Mouse (Mus musculus) myocyte (in vitro differentiated cells): ENCODE measurements around the gene Ptprcap. TPM values are rescaled to one million over a fixed set of nuclear protein-coding genes. Genes with fewer than 3 reads are reported as not detected.

Experiments
- H3K27me3 ChIP-seq: one replicate; pipeline ENCODE4 v1.6.1; 2011; ENCODE audit not compliant: control insufficient read depth, insufficient read depth, insufficient read length
- H3K36me3 ChIP-seq: one replicate; pipeline ENCODE4 v1.6.1; 2011; ENCODE audit not compliant: control insufficient read depth, insufficient read depth
- H3K4me2 ChIP-seq: one replicate; pipeline ENCODE4 v1.6.1; 2011; ENCODE audit warnings: low read depth, control low read depth
- H3K4me3 ChIP-seq: one replicate; pipeline ENCODE4 v1.5.1; 2011; ENCODE audit warnings: mild to moderate bottlenecking, control low read depth, moderate library complexity
- H3K79me2 ChIP-seq: one replicate; pipeline ENCODE4 v1.6.1; 2011; ENCODE audit not compliant: control insufficient read depth, insufficient read depth
- H3ac ChIP-seq: one replicate; pipeline ENCODE4 v1.6.1; 2011; ENCODE audit not compliant: control insufficient read depth, insufficient read length
- CEBPB ChIP-seq: IDR thresholded peaks from 2 replicates; pipeline ENCODE4 v1.6.1; 2011; ENCODE audit warnings: mild to moderate bottlenecking, moderate library complexity; ENCODE audit not compliant: poor library complexity, insufficient read depth, severe bottlenecking
- E2F4 ChIP-seq: IDR thresholded peaks from one replicate; pipeline ENCODE4 v1.6.1; 2011; ENCODE audit warnings: mild to moderate bottlenecking, control low read depth, moderate library complexity; ENCODE audit not compliant: insufficient read depth
- MAX ChIP-seq: IDR thresholded peaks from one replicate; pipeline ENCODE4 v1.6.1; 2011; ENCODE audit warnings: low read depth, mild to moderate bottlenecking, control low read depth
- MYOD1 ChIP-seq, 3 experiments: IDR thresholded peaks; one replicate each; pipeline ENCODE4 v1.6.1; 2011; ENCODE audit warnings: control low read depth in 2 of 3, low read depth in 2 of 3, mild to moderate bottlenecking in 2 of 3, moderate library complexity in 1 of 3; ENCODE audit not compliant: insufficient read length in 2 of 3, control insufficient read depth in 1 of 3
- MYOG ChIP-seq, 3 experiments: IDR thresholded peaks; one replicate each; pipeline ENCODE4 v1.6.1; 2011; ENCODE audit warnings: control low read depth in 2 of 3, low read depth in 2 of 3, mild to moderate bottlenecking in 2 of 3; ENCODE audit not compliant: insufficient read length in 2 of 3, control insufficient read depth in 1 of 3, insufficient read depth in 1 of 3
- POLR2A ChIP-seq: IDR thresholded peaks from one replicate; pipeline ENCODE4 v1.6.1; 2011; ENCODE audit warnings: low read depth, mild to moderate bottlenecking, control low read depth, moderate library complexity; ENCODE audit not compliant: insufficient read length
- POLR2AphosphoS2 ChIP-seq: IDR thresholded peaks from one replicate; pipeline ENCODE4 v1.6.1; 2011; ENCODE audit warnings: low read depth, control low read depth; ENCODE audit not compliant: insufficient read length
- REST ChIP-seq: IDR thresholded peaks from one replicate; pipeline ENCODE4 v1.6.1; 2011; ENCODE audit warnings: mild to moderate bottlenecking, control low read depth, moderate library complexity; ENCODE audit not compliant: insufficient read depth, insufficient read length
- SRF ChIP-seq: IDR thresholded peaks from one replicate; pipeline ENCODE4 v1.6.1; 2011; ENCODE audit warnings: low read depth; ENCODE audit not compliant: control insufficient read depth, insufficient read length
- TCF12 ChIP-seq: IDR thresholded peaks from one replicate; pipeline ENCODE4 v1.6.1; 2011; ENCODE audit warnings: mild to moderate bottlenecking, control low read depth; ENCODE audit not compliant: poor library complexity, insufficient read depth, severe bottlenecking
- TCF3 ChIP-seq: IDR thresholded peaks from one replicate; pipeline ENCODE4 v1.6.1; 2011; ENCODE audit warnings: low read depth, control low read depth; ENCODE audit not compliant: insufficient read length
- USF1 ChIP-seq: IDR thresholded peaks from one replicate; pipeline ENCODE4 v1.6.1; 2011; ENCODE audit warnings: low read depth, mild to moderate bottlenecking, control low read depth, moderate library complexity
- polyA plus RNA-seq: library from polyadenylated mRNA; unstranded; fragments of >200 nt; fragmentation: generic; extraction: Trizol; gene quantifications from one replicate; pipeline ENCODE4 v1.2.1, GENCODE M21; 2012; ENCODE audit warnings: missing spikeins

Ptprcap gene
- polyA plus RNA-seq, 1 experiment = 4.9 TPM

DNA sequence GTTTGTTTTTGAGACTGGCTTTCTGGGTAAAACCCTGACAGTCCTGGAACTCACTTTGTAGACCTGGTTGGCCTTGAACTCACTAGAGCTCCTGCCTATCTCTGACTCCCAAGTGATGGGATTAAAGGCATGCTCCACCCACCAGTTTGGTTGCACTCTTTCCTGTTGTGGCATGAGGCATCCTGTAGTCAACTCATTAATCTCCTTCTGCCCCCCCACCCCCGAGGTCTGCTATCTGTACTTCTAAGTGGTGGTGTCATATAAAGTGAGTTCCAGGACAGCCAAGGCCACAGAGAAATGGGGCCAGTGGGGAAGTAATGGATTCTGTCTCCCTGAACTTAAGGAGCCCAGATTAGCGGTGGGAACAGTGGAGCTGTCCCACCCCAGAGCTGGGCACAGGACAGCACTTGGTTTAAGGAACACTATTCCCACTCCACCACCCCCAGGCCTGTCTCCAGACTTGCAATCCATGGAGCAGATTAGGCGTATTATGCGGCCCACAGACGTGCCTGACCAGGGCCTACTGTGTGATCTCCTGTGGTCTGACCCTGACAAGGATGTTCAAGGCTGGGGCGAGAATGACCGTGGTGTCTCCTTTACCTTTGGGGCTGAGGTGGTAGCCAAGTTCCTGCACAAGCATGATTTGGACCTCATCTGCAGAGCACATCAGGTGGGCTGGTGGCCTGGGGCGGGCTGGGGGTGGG is 40.8 kb downstream of the Ptprcap start:
- H3K36me3 ChIP-seq = peaks cover 23% of the 10 kb centered on the region
- TF ChIP-seq POLR2AphosphoS2 (peak; percentile 50), POLR2A (peak; percentile 26), CEBPB (no peak), REST (no peak)

DNA sequence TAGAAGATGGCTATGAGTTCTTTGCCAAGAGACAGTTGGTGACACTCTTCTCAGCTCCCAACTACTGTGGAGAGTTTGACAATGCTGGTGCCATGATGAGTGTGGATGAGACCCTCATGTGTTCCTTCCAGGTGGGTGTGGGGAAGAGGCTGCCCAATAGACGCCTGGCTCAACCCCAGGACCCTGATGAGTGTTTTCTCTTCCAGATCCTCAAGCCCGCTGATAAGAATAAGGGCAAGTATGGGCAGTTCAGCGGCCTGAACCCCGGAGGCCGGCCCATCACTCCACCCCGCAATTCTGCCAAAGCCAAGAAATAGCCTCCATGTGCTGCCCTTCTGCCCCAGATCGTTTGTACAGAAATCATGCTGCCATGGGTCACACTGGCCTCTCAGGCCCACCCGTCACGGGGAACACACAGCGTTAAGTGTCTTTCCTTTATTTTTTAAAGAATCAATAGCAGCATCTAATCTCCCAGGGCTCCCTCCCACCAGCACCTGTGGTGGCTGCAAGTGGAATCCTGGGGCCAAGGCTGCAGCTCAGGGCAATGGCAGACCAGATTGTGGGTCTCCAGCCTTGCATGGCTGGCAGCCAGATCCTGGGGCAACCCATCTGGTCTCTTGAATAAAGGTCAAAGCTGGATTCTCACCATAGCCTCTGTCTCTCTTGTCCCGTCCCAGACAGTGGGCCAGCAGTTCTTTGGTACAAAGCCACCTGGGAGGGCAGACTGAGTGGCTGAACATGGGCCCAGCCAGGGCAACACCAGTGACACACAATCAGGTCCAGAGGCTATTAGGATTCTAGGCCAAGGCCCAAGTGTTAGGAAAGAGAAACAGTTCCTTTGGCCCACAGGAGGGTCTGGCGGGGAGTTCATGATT is 41.6 kb downstream of the Ptprcap start:
- H3K4me3 ChIP-seq = no peak overlapping the region
- no peak for TF ChIP-seq POLR2AphosphoS2
- TF ChIP-seq CEBPB = no peak
- no peak for TF ChIP-seq REST
- no peak for TF ChIP-seq MYOG (IDR thresholded peaks at IDR 0.05; ENCODE audit: control insufficient read depth in 1 of 3, insufficient read depth in 1 of 3, insufficient read length in 2 of 3, low read depth in 2 of 3)
- TF ChIP-seq SRF = no peak
- TF ChIP-seq MYOD1 (IDR thresholded peaks at IDR 0.05; ENCODE audit: control insufficient read depth in 1 of 3, insufficient read length in 2 of 3, low read depth in 2 of 3) = no peak
- TF ChIP-seq POLR2A = no peak
- TF ChIP-seq E2F4 = no peak
- TF ChIP-seq TCF3 = no peak
- TF ChIP-seq USF1 = no peak
- no peak for TF ChIP-seq MAX
- H3K27me3 ChIP-seq = no peaks in the 10 kb centered on the region
- H3K36me3 ChIP-seq = peaks cover 23% of the 10 kb centered on the region
- no peak overlapping the region for H3ac ChIP-seq
- H3K79me2 ChIP-seq = peaks cover 23% of the 10 kb centered on the region
- H3K4me2 ChIP-seq = no peak overlapping the region

More for the DNA sequence above, 40.8 kb downstream of the Ptprcap start:
- Histone ChIP-seq H3K27me3 (no peaks in the 10 kb centered on the region), H3ac (no peak overlapping the region), H3K4me3 (no peak overlapping the region), H3K79me2 (peaks cover 18% of the 10 kb centered on the region), H3K4me2 (peak overlapping the region; percentile 99)

DNA sequence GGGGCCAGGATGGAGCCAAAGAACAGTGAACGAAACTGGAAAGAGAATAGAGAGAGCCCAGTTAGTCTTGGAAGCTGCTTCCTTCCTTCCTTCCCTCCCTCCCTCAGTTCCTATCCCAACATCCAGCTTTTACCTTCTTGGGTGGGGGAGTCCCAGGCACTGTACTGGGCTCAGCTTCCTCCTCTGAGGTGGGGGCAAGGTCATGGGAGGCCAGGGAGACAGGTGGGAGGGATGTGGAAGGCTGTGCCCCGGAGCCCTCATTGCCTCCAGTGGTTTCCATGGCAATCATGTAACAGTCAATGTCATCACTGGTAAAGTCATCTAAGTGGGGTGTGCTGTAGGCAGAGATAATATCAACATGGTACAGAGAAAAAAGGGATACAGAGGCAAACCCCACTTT is 42.6 kb downstream of the Ptprcap start:
- peaks cover 33% of the 10 kb centered on the region for H3K79me2 ChIP-seq
- no peak overlapping the region for H3K4me3 ChIP-seq
- TF ChIP-seq TCF12 (no peak), POLR2A (no peak), POLR2AphosphoS2 (no peak), E2F4 (no peak), CEBPB (no peak), USF1 (no peak), SRF (no peak), REST (no peak), TCF3 (no peak), MYOG (IDR thresholded peaks at IDR 0.05; ENCODE audit: control insufficient read depth in 1 of 3, insufficient read depth in 1 of 3, insufficient read length in 2 of 3, low read depth in 2 of 3) (no peak)
- no peaks in the 10 kb centered on the region for H3K27me3 ChIP-seq
- H3K4me2 ChIP-seq = no peak overlapping the region
- no peak overlapping the region for H3ac ChIP-seq
- peaks cover 23% of the 10 kb centered on the region for H3K36me3 ChIP-seq

DNA sequence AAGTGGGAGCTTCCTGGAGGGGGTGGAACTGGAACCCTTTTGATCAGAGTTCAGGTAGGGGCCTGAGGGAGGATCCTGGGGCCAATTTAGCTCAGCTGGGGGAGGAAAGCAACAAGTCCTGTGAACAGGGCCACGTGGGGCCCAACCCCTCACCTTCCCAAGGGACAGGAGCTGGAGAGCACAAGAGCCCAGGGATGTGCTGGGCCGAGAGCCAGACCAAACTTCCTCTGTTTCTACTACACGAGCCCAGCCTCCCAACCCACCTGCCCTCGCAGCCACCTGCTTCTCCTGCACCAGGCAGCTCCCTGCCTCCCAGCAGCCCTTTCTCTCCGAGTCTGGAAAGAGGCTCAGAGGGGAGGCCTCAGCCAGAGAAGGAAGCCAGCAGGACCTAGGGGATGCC is 43.1 kb downstream of the Ptprcap start:
- H3K4me2 ChIP-seq = no peak overlapping the region
- no peak overlapping the region for H3ac ChIP-seq
- no peaks in the 10 kb centered on the region for H3K27me3 ChIP-seq
- H3K36me3 ChIP-seq = peaks cover 23% of the 10 kb centered on the region
- H3K79me2 ChIP-seq = peaks cover 35% of the 10 kb centered on the region
- H3K4me3 ChIP-seq = no peak overlapping the region
- TF ChIP-seq TCF3 (no peak), SRF (no peak), MYOD1 (IDR thresholded peaks at IDR 0.05; ENCODE audit: control insufficient read depth in 1 of 3, insufficient read length in 2 of 3, low read depth in 2 of 3) (no peak), POLR2A (no peak)

DNA sequence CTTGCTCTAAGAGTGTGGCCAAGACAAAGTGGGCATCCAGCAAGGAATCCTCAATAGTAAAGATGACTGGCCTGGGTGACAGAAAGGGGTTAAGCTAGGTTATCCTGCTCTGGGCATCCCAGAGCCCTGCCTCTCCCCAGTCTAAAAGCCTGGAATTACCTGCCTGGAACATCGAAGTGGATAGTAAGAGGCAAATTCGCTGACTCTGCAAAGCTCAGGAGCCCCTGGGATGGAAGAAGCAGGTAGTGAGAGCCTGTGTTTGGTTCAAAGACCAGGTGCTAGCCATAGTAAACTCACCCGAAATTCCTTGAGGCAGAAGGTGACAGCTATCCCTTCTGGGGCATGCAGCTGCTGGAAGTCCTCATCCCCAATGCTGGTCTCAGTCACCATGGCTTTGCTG is 43.8 kb downstream of the Ptprcap start:
- TF ChIP-seq POLR2A (peak; percentile 9), USF1 (no peak), TCF12 (no peak), CEBPB (no peak), MYOG (IDR thresholded peaks at IDR 0.05; ENCODE audit: control insufficient read depth in 1 of 3, insufficient read depth in 1 of 3, insufficient read length in 2 of 3, low read depth in 2 of 3) (no peak), MAX (no peak), REST (no peak), TCF3 (no peak), POLR2AphosphoS2 (peak; percentile 55), MYOD1 (IDR thresholded peaks at IDR 0.05; ENCODE audit: control insufficient read depth in 1 of 3, insufficient read length in 2 of 3, low read depth in 2 of 3) (peak in 1 of 3 experiments; percentile 2), SRF (no peak)
- H3K36me3 ChIP-seq = peaks cover 23% of the 10 kb centered on the region

More for the DNA sequence above, 43.8 kb downstream of the Ptprcap start:
- Histone ChIP-seq H3K79me2 (peaks cover 35% of the 10 kb centered on the region), H3ac (no peak overlapping the region), H3K27me3 (no peaks in the 10 kb centered on the region), H3K4me2 (no peak overlapping the region), H3K4me3 (no peak overlapping the region)
